Mouse (Mus musculus): Measurements from ENCODE around the gene Taf13.
A peak's percentile ranks its signal among the peaks of the same experiment; 100 is the strongest.

DNA sequence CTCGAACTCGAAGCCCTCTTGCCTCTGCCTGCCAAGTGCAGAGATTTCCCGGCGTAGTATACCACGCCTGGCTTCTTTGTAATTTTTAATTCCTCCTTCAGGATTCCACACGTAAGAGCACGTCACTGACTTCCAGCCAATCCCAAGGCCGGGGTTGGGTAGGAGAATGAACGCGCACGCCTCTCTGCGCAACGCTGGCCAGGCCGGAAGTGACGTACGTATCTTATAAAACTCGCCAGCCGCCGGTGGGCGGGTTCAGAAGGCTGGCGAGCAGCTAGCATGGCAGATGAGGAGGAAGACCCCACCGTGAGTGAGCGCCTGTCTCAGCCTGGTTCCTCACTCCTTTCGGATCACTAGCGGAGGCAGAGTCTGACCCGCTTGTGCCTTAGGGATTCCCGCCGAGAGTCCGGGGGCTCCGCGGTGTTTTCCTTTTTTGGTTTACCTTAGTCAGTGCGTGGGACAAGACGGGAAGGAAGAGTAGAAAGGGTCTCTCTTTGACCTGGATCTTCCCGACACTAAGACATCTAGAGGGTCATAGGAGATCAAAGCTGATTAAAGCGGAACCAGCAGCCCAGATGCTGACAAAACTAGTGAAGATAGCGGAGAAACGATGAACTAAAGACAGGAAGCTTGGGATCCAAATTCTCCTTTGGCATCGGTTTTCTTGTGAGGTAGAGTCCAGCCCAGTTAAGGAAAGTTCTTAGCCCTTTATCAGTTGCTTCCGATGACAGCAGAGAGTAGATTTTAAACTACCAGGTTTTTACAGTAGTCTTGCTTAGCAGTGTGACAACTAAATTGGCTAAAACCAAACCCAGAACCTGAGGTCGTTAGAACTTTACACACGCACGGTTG is at the start of gene Taf13:
- TF ChIP-seq POLR2A (IDR thresholded peaks at IDR 0.05; ENCODE audit: low read depth, low read length) (peak; percentile 100), CTCF (IDR thresholded peaks at IDR 0.05; ENCODE audit: extremely low read depth, insufficient read length, insufficient replicate concordance, low read depth, low read length) (no peak)

Measured in small intestine, adult 2 months (tissue).